Mouse (Mus musculus) embryonic facial prominence, embryonic 11.5 days (tissue): ENCODE measurements at regions not wholly inside any gene's neighbourhood (a gene's known extent, or its start where the extent isn't known, plus 50 kb on each side); places are given as distances from the start of the nearest gene placed in this dataset.

Experiments
- ATAC-seq: fragments of 200-750 bp; cut with Nextera tagmentation; replicated peaks from 2 replicates; pipeline ENCODE4 v1.8.0; 2017; ENCODE audit warnings: low read depth; ENCODE audit not compliant: insufficient number of reproducible peaks, low FRiP score, low TSS enrichment
- DNase-seq: peaks from one replicate; pipeline ENCODE4 v3.0.0-alpha.2; 2015; ENCODE audit warnings: low spot score
- H3K27ac ChIP-seq: fragments of 300-500 bp; sonication (generic); replicated peaks from 2 replicates; pipeline ENCODE4 v1.5.1; 2014; ENCODE audit warnings: mild to moderate bottlenecking, low read depth, low read length, control low read depth
- H3K27me3 ChIP-seq: fragments of 300-500 bp; sonication (generic); 2 replicates; pipeline ENCODE4 v1.6.1; 2014; ENCODE audit warnings: mild to moderate bottlenecking, low read length, moderate library complexity, mixed read lengths; ENCODE audit not compliant: control insufficient read depth, insufficient read depth
- H3K36me3 ChIP-seq: fragments of 300-500 bp; sonication (generic); replicated peaks from 2 replicates; pipeline ENCODE4 v1.6.1; 2014; ENCODE audit warnings: low read depth, mild to moderate bottlenecking, low read length, moderate library complexity, mixed read lengths; ENCODE audit not compliant: control insufficient read depth, insufficient read depth
- H3K4me1 ChIP-seq: fragments of 300-500 bp; sonication (generic); 2 replicates; pipeline ENCODE4 v1.6.1; 2014; ENCODE audit warnings: low read length, mixed read lengths; ENCODE audit not compliant: control insufficient read depth, insufficient read depth
- H3K4me2 ChIP-seq: fragments of 300-500 bp; sonication (generic); 2 replicates; pipeline ENCODE4 v1.6.1; 2014; ENCODE audit warnings: low read depth, mild to moderate bottlenecking, control low read depth, low read length, moderate library complexity
- H3K4me3 ChIP-seq: fragments of 300-500 bp; sonication (generic); 2 replicates; pipeline ENCODE4 v1.5.1; 2014; ENCODE audit warnings: low read depth, low read length, control low read depth
- H3K9ac ChIP-seq: fragments of 300-500 bp; sonication (generic); replicated peaks from 2 replicates; pipeline ENCODE4 v1.6.1; 2014; ENCODE audit warnings: mild to moderate bottlenecking, control low read depth, low read length
- H3K9me3 ChIP-seq: fragments of 300-500 bp; sonication (generic); replicated peaks from 2 replicates; pipeline ENCODE4 v1.6.1; 2016; ENCODE audit warnings: mild to moderate bottlenecking, low read length, inconsistent platforms, mixed read lengths; ENCODE audit not compliant: control insufficient read depth
- WGBS: fragments of 180-500 bp; shearing (Covaris S2); extraction: QIAGEN DNeasy Blood & Tissue Kit; methylation state at CpG from one replicate; pipeline ENCODE4 v1.1.7; 2014; 5-methylcytosine and 5-hydroxymethylcytosine counted together

- no peak for DNase-seq
- H3K9me3 ChIP-seq, result no peaks in the 10 kb centered on the region
- WGBS, result 93% methylated on average over 4 of the region's 4 CpGs
- no peak overlapping the region for H3K4me3 ChIP-seq
- no peaks in the 10 kb centered on the region for H3K36me3 ChIP-seq
- H3K27me3 ChIP-seq, result no peaks in the 10 kb centered on the region
- H3K4me2 ChIP-seq, result no peak overlapping the region
- H3K27ac ChIP-seq, result no peak overlapping the region
- no peaks in the 10 kb centered on the region for H3K4me1 ChIP-seq
- ATAC-seq, result no peak
- H3K9ac ChIP-seq, result no peak overlapping the region
Observed at GRCm38 (mm10) chr3:149287080-149287479, 296.7 kb upstream of the Adgrl2 start.

GRCm38 (mm10) chr3:149284976-149285375 lies 294.6 kb upstream of the Adgrl2 start:
- 87% methylated on average over 4 of the region's 4 CpGs for WGBS
- H3K27ac ChIP-seq, result no peak overlapping the region
- H3K4me1 ChIP-seq, result no peaks in the 10 kb centered on the region
- H3K9ac ChIP-seq, result no peak overlapping the region
- no peak overlapping the region for H3K4me3 ChIP-seq
- H3K36me3 ChIP-seq, result no peaks in the 10 kb centered on the region
- ATAC-seq (no peak), DNase-seq (no peak)
- H3K27me3 ChIP-seq, result no peaks in the 10 kb centered on the region
- H3K9me3 ChIP-seq, result no peaks in the 10 kb centered on the region
- H3K4me2 ChIP-seq, result no peak overlapping the region

GRCm38 (mm10) chr3:149280807-149281789 lies 290.7 kb upstream of the Adgrl2 start:
- no peak for ATAC-seq
- WGBS, result 82% methylated on average over 9 of the region's 9 CpGs
- no peak overlapping the region for H3K4me2 ChIP-seq

GRCm38 (mm10) chr3:149279338-149279737 lies 289.0 kb upstream of the Adgrl2 start:
- no peak overlapping the region for H3K4me3 ChIP-seq
- 78% methylated on average over 6 of the region's 6 CpGs for WGBS
- ATAC-seq (no peak), DNase-seq (no peak)
- no peak overlapping the region for H3K27ac ChIP-seq
- no peaks in the 10 kb centered on the region for H3K27me3 ChIP-seq
- H3K4me2 ChIP-seq, result no peak overlapping the region
- H3K9ac ChIP-seq, result no peak overlapping the region
- H3K4me1 ChIP-seq, result no peaks in the 10 kb centered on the region
- no peaks in the 10 kb centered on the region for H3K36me3 ChIP-seq
- H3K9me3 ChIP-seq, result no peaks in the 10 kb centered on the region

More at GRCm38 (mm10) chr3:149280807-149281789, 290.7 kb upstream of the Adgrl2 start:
- no peaks in the 10 kb centered on the region for H3K4me1 ChIP-seq
- no peak overlapping the region for H3K9ac ChIP-seq
- DNase-seq, result no peak
- no peaks in the 10 kb centered on the region for H3K36me3 ChIP-seq
- no peaks in the 10 kb centered on the region for H3K27me3 ChIP-seq
- H3K27ac ChIP-seq, result no peak overlapping the region
- no peak overlapping the region for H3K4me3 ChIP-seq
- H3K9me3 ChIP-seq, result no peaks in the 10 kb centered on the region

- no peak overlapping the region for H3K4me3 ChIP-seq
- no peak overlapping the region for H3K9ac ChIP-seq
- H3K4me1 ChIP-seq, result no peaks in the 10 kb centered on the region
- H3K36me3 ChIP-seq, result no peaks in the 10 kb centered on the region
- H3K27me3 ChIP-seq, result no peaks in the 10 kb centered on the region
- H3K27ac ChIP-seq, result no peak overlapping the region
- H3K4me2 ChIP-seq, result no peak overlapping the region
- WGBS, result 75% methylated on average over 3 of the region's 3 CpGs
- DNase-seq, result no peak
- ATAC-seq, result no peak
- no peaks in the 10 kb centered on the region for H3K9me3 ChIP-seq
Observed at GRCm38 (mm10) chr3:149277812-149278211, 287.5 kb upstream of the Adgrl2 start.

GRCm38 (mm10) chr3:149275478-149276132 lies 285.2 kb upstream of the Adgrl2 start:
- H3K27me3 ChIP-seq, result no peaks in the 10 kb centered on the region
- no peaks in the 10 kb centered on the region for H3K36me3 ChIP-seq
- no peak overlapping the region for H3K27ac ChIP-seq
- no peaks in the 10 kb centered on the region for H3K9me3 ChIP-seq
- H3K4me2 ChIP-seq, result no peak overlapping the region
- 76% methylated on average over 6 of the region's 6 CpGs for WGBS
- no peaks in the 10 kb centered on the region for H3K4me1 ChIP-seq
- no peak overlapping the region for H3K9ac ChIP-seq
- no peak for DNase-seq
- H3K4me3 ChIP-seq, result no peak overlapping the region
- no peak for ATAC-seq

- 80% methylated on average over 5 of the region's 5 CpGs for WGBS
- no peak overlapping the region for H3K4me2 ChIP-seq
- H3K27me3 ChIP-seq, result no peaks in the 10 kb centered on the region
- no peak overlapping the region for H3K9ac ChIP-seq
- no peaks in the 10 kb centered on the region for H3K9me3 ChIP-seq
- H3K36me3 ChIP-seq, result no peaks in the 10 kb centered on the region
- no peak overlapping the region for H3K4me3 ChIP-seq
- no peak for DNase-seq
- ATAC-seq, result no peak
- no peak overlapping the region for H3K27ac ChIP-seq
- no peaks in the 10 kb centered on the region for H3K4me1 ChIP-seq
Observed at GRCm38 (mm10) chr3:149274987-149275386, 284.6 kb upstream of the Adgrl2 start.
